ENCODE assay signal across 19 mouse cellular contexts in the genomic region with DNA sequence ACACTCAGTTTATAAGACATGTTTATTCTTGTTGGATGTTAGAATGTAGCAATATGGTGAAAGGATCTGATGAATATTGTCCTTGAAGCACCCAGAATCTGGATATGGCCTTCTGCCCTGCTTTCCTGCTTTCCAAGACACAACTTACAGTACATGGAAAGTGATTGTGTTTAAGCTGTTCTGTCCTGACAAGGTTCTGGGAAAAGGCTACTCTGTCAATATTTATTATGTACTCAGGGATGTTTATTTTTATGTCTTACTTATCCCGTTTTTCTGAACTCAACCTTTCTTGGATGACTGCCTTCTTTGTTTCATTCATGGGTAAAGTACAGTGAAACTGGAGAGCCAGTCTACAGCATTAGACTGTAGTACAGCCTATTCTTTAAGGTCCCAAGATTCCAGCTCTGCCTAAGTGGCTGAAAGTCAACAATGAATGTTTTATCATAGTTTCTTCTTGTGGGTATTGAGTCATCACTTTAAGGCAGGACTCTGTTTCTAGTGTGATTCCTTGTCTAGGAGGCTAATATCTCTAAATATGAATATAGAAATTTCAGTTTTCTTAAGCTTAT.
"Had no signal": no experiment of that assay in that cellular context is flagged by ENCODE, and none has a peak within 500 bp of the region (broad histone marks: within the 10 kb centered on the region; RNA-seq: fewer than 3 reads in every experiment).

No protein-coding gene starts in this region.

- H3K9ac ChIP-seq: liver, embryonic 12.5 days; liver, embryonic 14.5 days; lung, embryonic 15.5 days; midbrain, embryonic 12.5 days; neural tube, embryonic 13.5 days; neural tube, embryonic 15.5 days; stomach, embryonic 15.5 days had no signal

- H3K4me3 ChIP-seq: liver, embryonic 12.5 days; lung, embryonic 15.5 days; midbrain, embryonic 10.5 days; midbrain, embryonic 12.5 days; myocyte; neural tube, embryonic 13.5 days; neural tube, embryonic 15.5 days; stomach, embryonic 15.5 days had no signal

- H3K4me2 ChIP-seq: liver, embryonic 12.5 days; lung, embryonic 15.5 days; midbrain, embryonic 12.5 days; neural tube, embryonic 13.5 days; neural tube, embryonic 15.5 days; stomach, embryonic 15.5 days had no signal

- H3K27ac ChIP-seq: liver, embryonic 12.5 days; liver, embryonic 14.5 days; lung, embryonic 15.5 days; midbrain, embryonic 10.5 days; midbrain, embryonic 12.5 days; neural tube, embryonic 13.5 days; neural tube, embryonic 15.5 days; stomach, embryonic 15.5 days had no signal

- H3K4me1 ChIP-seq: liver, embryonic 12.5 days; lung, embryonic 15.5 days; midbrain, embryonic 10.5 days; midbrain, embryonic 12.5 days; neural tube, embryonic 13.5 days; neural tube, embryonic 15.5 days; stomach, embryonic 15.5 days had no signal

- H3K9me3 ChIP-seq: liver, embryonic 12.5 days; lung, embryonic 15.5 days; midbrain, embryonic 10.5 days; midbrain, embryonic 12.5 days; neural tube, embryonic 13.5 days; neural tube, embryonic 15.5 days; stomach, embryonic 15.5 days had no signal

- DNase-seq: lung, postnatal 4 days; midbrain, embryonic 14.5 days; retina, postnatal 1 day; right cerebral cortex, adult 18-20 months; right cerebral cortex, postnatal 25 days; right cerebral cortex, postnatal 4 days; thymus, adult 18-20 months; thymus, postnatal 14 days; thymus, postnatal 36 days had no signal

- H3K36me3 ChIP-seq: liver, embryonic 12.5 days; lung, embryonic 15.5 days; midbrain, embryonic 10.5 days; midbrain, embryonic 12.5 days; neural tube, embryonic 13.5 days; neural tube, embryonic 15.5 days; stomach, embryonic 15.5 days had no signal

- H3K27me3 ChIP-seq: liver, embryonic 12.5 days; lung, embryonic 15.5 days; midbrain, embryonic 12.5 days; neural tube, embryonic 13.5 days; neural tube, embryonic 15.5 days; stomach, embryonic 15.5 days had no signal

- ATAC-seq: liver, embryonic 12.5 days; midbrain, embryonic 16.5 days had no signal
